9 mouse cellular contexts compared by ENCODE assay signal in genomic region chr8:88701611-88702010, GRCm38 (mm10). TPM values are rescaled to one million over a fixed set of nuclear protein-coding genes. Genes with fewer than 3 reads are reported as not detected.
DNase-seq lines count a peak whose midpoint lies in the region; ATAC-seq and TF ChIP-seq lines count a peak whose summit lies in the region.
"Had no signal": no experiment of that assay in that cellular context is flagged by ENCODE, and none has a peak within 500 bp of the region (broad histone marks: within the 10 kb centered on the region; RNA-seq: fewer than 3 reads in every experiment).

No protein-coding gene starts in this region.

- peak; percentile 30 for DNase-seq in kidney, adult 2 months
- DNase-seq in kidney, adult 11 months = no peak
- DNase-seq in 3T3-L1 (ENCODE audit: low read depth, low spot score) (peak; percentile 24), ES-E14 (ENCODE audit: low read depth, low spot score) (peak; percentile 1)
- no peak for DNase-seq in adrenal gland, postnatal 4 days (ENCODE audit: low spot score in 2 of 2)
- DNase-seq in ovary, adult 18-20 months (ENCODE audit: low spot score) = no peak

- peak; percentile 52 for TF ChIP-seq CTCF in kidney, adult 2 months (conservative IDR thresholded peaks at IDR 0.05; ENCODE audit: insufficient read depth, insufficient read length, low read depth, low read length)

- no peaks in the 10 kb centered on the region for H3K9me3 ChIP-seq in ES-E14 (ENCODE audit: control insufficient read depth, insufficient read depth, low read depth, low read length)
- H3K9me3 ChIP-seq: embryonic facial prominence, embryonic 13.5 days had no signal

- peaks cover 2% of the 10 kb centered on the region; the same call in 1 of the 2 replicates for H3K4me1 ChIP-seq in kidney, adult 2 months (ENCODE audit: control insufficient read depth, insufficient read depth, low read length)
- H3K4me1 ChIP-seq in ES-E14 (ENCODE audit: control insufficient read depth in 2 of 2, insufficient read depth in 2 of 2, low read length in 2 of 2, poor library complexity in 1 of 2) = no peaks in the 10 kb centered on the region

- H3K9ac ChIP-seq in ES-E14 (ENCODE audit: insufficient read depth, low read depth, low read length, poor library complexity, severe bottlenecking) = no peak overlapping the region
- H3K9ac ChIP-seq: embryonic facial prominence, embryonic 13.5 days had no signal

- H3K36me3 ChIP-seq in kidney, adult 2 months (ENCODE audit: control insufficient read depth, insufficient read depth, low read length) = no peaks in the 10 kb centered on the region
- H3K36me3 ChIP-seq in ES-E14 (ENCODE audit: control insufficient read depth, insufficient read depth, low read length, poor library complexity, severe bottlenecking) = no peaks in the 10 kb centered on the region
- H3K36me3 ChIP-seq: embryonic facial prominence, embryonic 13.5 days had no signal

- no peak overlapping the region for H3K4me3 ChIP-seq in kidney, adult 2 months (ENCODE audit: insufficient read depth, low read depth, low read length)
- no peak overlapping the region for H3K4me3 ChIP-seq in ES-E14 (ENCODE audit: insufficient read depth in 1 of 2, low read depth in 1 of 2, low read length in 2 of 2, poor library complexity in 1 of 2, severe bottlenecking in 1 of 2)
- H3K4me3 ChIP-seq: embryonic facial prominence, embryonic 13.5 days had no signal

- H3K27me3 ChIP-seq in kidney, adult 2 months (replicated peaks; ENCODE audit: control insufficient read depth, insufficient read depth, low read length) = no peaks in the 10 kb centered on the region
- H3K27me3 ChIP-seq: embryonic facial prominence, embryonic 13.5 days had no signal

- TF ChIP-seq POLR2A in kidney, adult 2 months (IDR thresholded peaks at IDR 0.05; ENCODE audit: low read depth, low read length) = no peak

- in situ Hi-C loops in ES-E14 (cut with MboI; ENCODE audit: low sequenced_read_pairs in 2 of 2, unreplicated experiment in 2 of 2) = no loop called here

- H3K27ac ChIP-seq in kidney, adult 2 months (ENCODE audit: insufficient read depth, low read depth, low read length) = no peak overlapping the region
- no peak overlapping the region for H3K27ac ChIP-seq in ES-E14 (ENCODE audit: insufficient read depth, low read depth, low read length, poor library complexity, severe bottlenecking)
- H3K27ac ChIP-seq: embryonic facial prominence, embryonic 13.5 days had no signal

- 12% methylated on average over 2 of the region's 2 CpGs for WGBS in kidney, adult 2 months

- peak; percentile 41 for ATAC-seq in inflammation-experienced regulatory T-cells, adult 6 months
- ATAC-seq in granulocyte monocyte progenitor cell, adult 5-6 weeks (replicated peaks; ENCODE audit: poor library complexity, severe bottlenecking) = no peak

TF ChIP-seq in ES-E14, 5 proteins besides CTCF, POLR2A, EP300 and RAD21:
- TF ChIP-seq ZC3H11A (IDR thresholded peaks at IDR 0.05; ENCODE audit: borderline replicate concordance, low read depth, low read length) = no peak; the same call in 1 of the 2 replicates
TF ChIP-seq in ES-E14: peak in this region for 0.

RNA-seq across cellular contexts. Expression of gene Cyld, which starts 4.8 kb away (rescaled TPM):
- polyA plus RNA-seq in kidney, adult 2 months (2012; rRNA removed) = 8.4 and 10.0 TPM in 2 replicates
- 6.0 and 9.1 TPM in 2 replicates for total RNA-seq in ES-E14 (2012; rRNA removed)
- 10 to 100 TPM; 88.9 to 92.6 (median 90.9) TPM for polyA plus RNA-seq in inflammation-experienced regulatory T-cells, adult 6 months (2017; shearing (Covaris generic))
- total RNA-seq in adrenal gland, postnatal 4 days (2021) = 10 to 100 TPM; 39.1 to 44.7 TPM
- total RNA-seq in granulocyte monocyte progenitor cell, adult 5-6 weeks (2014; fragmentation: Nextera tagmentation) = 26.9 and 30.2 TPM in 2 replicates
- total RNA-seq in granulocyte monocyte progenitor cell, adult 5-6 weeks (2017) = 31.1 and 35.8 TPM in 2 replicates

RNA-seq across cellular contexts. Expression of gene Nod2, which starts 54.5 kb away (rescaled TPM):
- polyA plus RNA-seq in kidney, adult 2 months (2012; rRNA removed) = 1.4 and 1.7 TPM in 2 replicates
- total RNA-seq in ES-E14 (2012; rRNA removed) = 0.40 and 0.90 TPM in 2 replicates
- 1 to 10 TPM; 2.4 to 4.3 (median 3.8) TPM for polyA plus RNA-seq in inflammation-experienced regulatory T-cells, adult 6 months (2017; shearing (Covaris generic))
- total RNA-seq in adrenal gland, postnatal 4 days (2021) = 1 to 10 TPM; 1.1 to 1.8 TPM
- total RNA-seq in granulocyte monocyte progenitor cell, adult 5-6 weeks (2014; fragmentation: Nextera tagmentation) = 0.26 TPM in 1 of 2 replicates, not detected in the other
- 0.47 and 1.1 TPM in 2 replicates for total RNA-seq in granulocyte monocyte progenitor cell, adult 5-6 weeks (2017)

Comparison
In these comparisons a context has a peak if more than half of its experiments do, and no peak if none do; other contexts are left out.
1. DNase-seq: peak in kidney, adult 2 months (single experiment), 3T3-L1 (single experiment) and ES-E14 (single experiment); none in kidney, adult 11 months (single experiment), adrenal gland, postnatal 4 days (0 of 2) and ovary, adult 18-20 months (single experiment).